Comparison of ENCODE assay signal across 14 mouse cellular contexts in genomic region chr19:23770494-23771423, GRCm38 (mm10). TPM values are rescaled to one million over a fixed set of nuclear protein-coding genes. Genes with fewer than 3 reads are reported as not detected.
DNase-seq lines count a peak whose midpoint lies in the region; ATAC-seq lines count a peak whose summit lies in the region.
"Had no signal": no experiment of that assay in that cellular context is flagged by ENCODE, and none has a peak within 500 bp of the region (broad histone marks: within the 10 kb centered on the region; RNA-seq: fewer than 3 reads in every experiment).

No protein-coding gene starts in this region.

- no peak overlapping the region for H3K27ac ChIP-seq in neural tube, embryonic 11.5 days (ENCODE audit: low read depth, low read length)
- no peak overlapping the region for H3K27ac ChIP-seq in hindbrain, embryonic 11.5 days (ENCODE audit: low read depth, low read length)
- H3K27ac ChIP-seq in midbrain, embryonic 15.5 days = peak overlapping the region; percentile 36; the same call in 1 of the 2 replicates
- H3K27ac ChIP-seq: embryonic facial prominence, embryonic 13.5 days; heart, embryonic 13.5 days; kidney, postnatal 0 days; liver, embryonic 12.5 days had no signal

- H3K36me3 ChIP-seq in neural tube, embryonic 11.5 days (ENCODE audit: control insufficient read depth, insufficient read depth, low read length) = no peaks in the 10 kb centered on the region
- H3K36me3 ChIP-seq in hindbrain, embryonic 11.5 days (ENCODE audit: control insufficient read depth, insufficient read depth, low read length) = no peaks in the 10 kb centered on the region
- H3K36me3 ChIP-seq in midbrain, embryonic 15.5 days (replicated peaks) = no peaks in the 10 kb centered on the region
- H3K36me3 ChIP-seq: embryonic facial prominence, embryonic 13.5 days; heart, embryonic 13.5 days; liver, embryonic 12.5 days had no signal

- no peak overlapping the region for H3K9ac ChIP-seq in neural tube, embryonic 11.5 days (ENCODE audit: low read length)
- H3K9ac ChIP-seq in hindbrain, embryonic 11.5 days (ENCODE audit: low read depth, low read length) = no peak overlapping the region
- H3K9ac ChIP-seq in midbrain, embryonic 15.5 days = no peak overlapping the region; the same call in 1 of the 2 replicates
- H3K9ac ChIP-seq: embryonic facial prominence, embryonic 13.5 days; heart, embryonic 13.5 days; liver, embryonic 12.5 days had no signal

- no peak overlapping the region for H3K4me2 ChIP-seq in neural tube, embryonic 11.5 days (ENCODE audit: low read depth)
- H3K4me2 ChIP-seq in hindbrain, embryonic 11.5 days (replicated peaks; ENCODE audit: low read depth, low read length) = no peak overlapping the region
- peak overlapping the region; percentile 4; the same call in 1 of the 2 replicates for H3K4me2 ChIP-seq in midbrain, embryonic 15.5 days
- H3K4me2 ChIP-seq: embryonic facial prominence, embryonic 13.5 days; heart, embryonic 13.5 days; liver, embryonic 12.5 days had no signal

- DNase-seq in neural tube, embryonic 11.5 days (ENCODE audit: low spot score) = peak; percentile 58
- DNase-seq in neural tube, embryonic 10.5 days (ENCODE audit: extremely low spot score, low spot score) = no peak
- DNase-seq in hindbrain, embryonic 11.5 days (ENCODE audit: low spot score) = peak; percentile 42
- DNase-seq in kidney, postnatal 4 days = no peak
- DNase-seq in right cerebral cortex, postnatal 10 days (ENCODE audit: low spot score in 2 of 2) = no peak
- DNase-seq in Muller cell, postnatal 12 days (ENCODE audit: inconsistent ontology term) = no peak
- DNase-seq: adrenal gland, postnatal 14 days; lung, postnatal 10 days; right cerebral cortex, postnatal 14 days had no signal

- no peaks in the 10 kb centered on the region for H3K27me3 ChIP-seq in neural tube, embryonic 11.5 days (ENCODE audit: control insufficient read depth, insufficient read depth, low read length)
- H3K27me3 ChIP-seq in hindbrain, embryonic 11.5 days (ENCODE audit: control insufficient read depth, insufficient read depth, low read length) = no peaks in the 10 kb centered on the region
- H3K27me3 ChIP-seq in midbrain, embryonic 15.5 days (replicated peaks) = no peaks in the 10 kb centered on the region
- H3K27me3 ChIP-seq: embryonic facial prominence, embryonic 13.5 days; heart, embryonic 13.5 days; liver, embryonic 12.5 days had no signal

- no peaks in the 10 kb centered on the region for H3K4me1 ChIP-seq in neural tube, embryonic 11.5 days (ENCODE audit: control insufficient read depth, insufficient read depth, low read length)
- H3K4me1 ChIP-seq in hindbrain, embryonic 11.5 days (replicated peaks; ENCODE audit: control insufficient read depth, insufficient read depth, low read length) = 0 out of 2 replicates have a peak, but pooled peaks cover 3% of the 10 kb centered on the region
- H3K4me1 ChIP-seq in midbrain, embryonic 15.5 days = peaks cover 16% of the 10 kb centered on the region
- H3K4me1 ChIP-seq: embryonic facial prominence, embryonic 13.5 days; heart, embryonic 13.5 days; liver, embryonic 12.5 days had no signal

- no peak overlapping the region for H3K4me3 ChIP-seq in neural tube, embryonic 11.5 days (ENCODE audit: low read depth, low read length)
- H3K4me3 ChIP-seq in hindbrain, embryonic 11.5 days (ENCODE audit: low read depth, low read length) = no peak overlapping the region
- H3K4me3 ChIP-seq in midbrain, embryonic 15.5 days = no peak overlapping the region
- H3K4me3 ChIP-seq: embryonic facial prominence, embryonic 13.5 days; heart, embryonic 13.5 days; liver, embryonic 12.5 days had no signal

- peak; percentile 69; the same call in 1 of the 2 replicates for ATAC-seq in neural tube, embryonic 11.5 days (ENCODE audit: insufficient read depth, low FRiP score, low TSS enrichment)
- ATAC-seq in hindbrain, embryonic 11.5 days (ENCODE audit: low FRiP score) = peak; percentile 86
- ATAC-seq in midbrain, embryonic 15.5 days (replicated peaks) = peak; percentile 51; the same call in 1 of the 2 replicates
- ATAC-seq: liver, embryonic 12.5 days had no signal

- WGBS in neural tube, embryonic 11.5 days = 53% methylated on average over 10 of the region's 10 CpGs
- WGBS in hindbrain, embryonic 11.5 days = 42% methylated on average over 10 of the region's 10 CpGs
- WGBS in midbrain, embryonic 15.5 days = 26% methylated on average over 10 of the region's 10 CpGs

- H3K9me3 ChIP-seq in neural tube, embryonic 11.5 days (ENCODE audit: control insufficient read depth, low read length) = no peaks in the 10 kb centered on the region; the same call in 1 of the 2 replicates
- no peaks in the 10 kb centered on the region for H3K9me3 ChIP-seq in hindbrain, embryonic 11.5 days (ENCODE audit: control insufficient read depth, low read length)
- no peaks in the 10 kb centered on the region for H3K9me3 ChIP-seq in midbrain, embryonic 15.5 days
- H3K9me3 ChIP-seq: embryonic facial prominence, embryonic 13.5 days; heart, embryonic 13.5 days; liver, embryonic 12.5 days had no signal

RNA-seq across cellular contexts. Expression of gene Apba1, which starts 12.1 kb away (rescaled TPM):
- 2.5 TPM in 2 replicates for polyA plus RNA-seq in neural tube, embryonic 11.5 days (2014; fragmentation: Nextera tagmentation; extraction: Ambion mirVana)
- polyA plus RNA-seq in hindbrain, embryonic 11.5 days (2014; fragmentation: Nextera tagmentation; extraction: Ambion mirVana) = 2.6 TPM in 2 replicates
- 13.2 and 14.2 TPM in 2 replicates for polyA plus RNA-seq in midbrain, embryonic 15.5 days (2015; fragmentation: Nextera tagmentation; extraction: Ambion mirVana)

Comparison
In these comparisons a context has a peak if more than half of its experiments do, and no peak if none do; other contexts are left out.
1. DNase-seq: peak in neural tube, embryonic 11.5 days (single experiment) and hindbrain, embryonic 11.5 days (single experiment); none in neural tube, embryonic 10.5 days (single experiment), kidney, postnatal 4 days (0 of 2), right cerebral cortex, postnatal 10 days (0 of 2) and Muller cell, postnatal 12 days (single experiment).
2. Peak in every context shown above with its lines, with median percentiles within 50 percentile points of each other: ATAC-seq.